Mouse (Mus musculus): ENCODE data around the gene Tmem108. TPM values are rescaled to one million over a fixed set of nuclear protein-coding genes. Genes with fewer than 3 reads are reported as not detected.

Gene Tmem108
- polyA plus RNA-seq, 1 experiment from 2014 or later = 41.5 TPM

GRCm38 (mm10) chr9:103599908-103600307 lies 161.7 kb downstream of the Tmem108 start:
- H3K27me3 ChIP-seq = no peaks in the 10 kb centered on the region
- H3K4me1 ChIP-seq = peaks cover 11% of the 10 kb centered on the region
- ATAC-seq = no peak
- 90% methylated on average over 3 of the region's 3 CpGs for WGBS
- H3K4me2 ChIP-seq = no peak overlapping the region
- no peak overlapping the region for H3K27ac ChIP-seq
- H3K4me3 ChIP-seq = no peak overlapping the region
- H3K9ac ChIP-seq = no peak overlapping the region
- H3K36me3 ChIP-seq (ENCODE audit: poor library complexity, severe bottlenecking) = no peaks in the 10 kb centered on the region
- no peaks in the 10 kb centered on the region for H3K9me3 ChIP-seq (replicated peaks)

DNA sequence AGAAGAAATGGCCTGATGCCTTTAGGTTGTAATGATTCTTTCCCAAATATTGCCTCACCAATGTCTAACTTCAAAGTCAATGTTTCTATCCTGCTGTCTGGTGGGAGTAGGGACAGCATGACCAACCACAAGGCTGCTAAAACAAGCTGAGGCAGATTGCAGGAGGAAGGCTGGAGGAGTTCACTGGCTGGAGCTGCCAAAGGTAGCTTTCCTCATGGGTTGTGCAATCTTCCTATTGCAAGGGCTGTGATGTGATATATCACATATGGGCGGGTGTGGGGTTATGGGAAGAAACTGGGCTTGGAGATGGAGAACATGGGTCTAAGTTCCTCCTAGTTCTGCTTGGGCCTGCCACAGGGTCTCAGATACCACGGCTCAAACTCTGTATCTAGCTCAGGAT lies 163.8 kb downstream of the Tmem108 start:
- H3K36me3 ChIP-seq (ENCODE audit: poor library complexity, severe bottlenecking) = no peaks in the 10 kb centered on the region
- H3K4me2 ChIP-seq = no peak overlapping the region
- H3K27me3 ChIP-seq = no peaks in the 10 kb centered on the region
- no peak overlapping the region for H3K27ac ChIP-seq
- H3K4me1 ChIP-seq = peaks cover 24% of the 10 kb centered on the region
- H3K9ac ChIP-seq = no peak overlapping the region
- 86% methylated on average over 2 of the region's 2 CpGs for WGBS
- no peak for ATAC-seq
- H3K9me3 ChIP-seq (replicated peaks) = no peaks in the 10 kb centered on the region
- no peak overlapping the region for H3K4me3 ChIP-seq

DNA sequence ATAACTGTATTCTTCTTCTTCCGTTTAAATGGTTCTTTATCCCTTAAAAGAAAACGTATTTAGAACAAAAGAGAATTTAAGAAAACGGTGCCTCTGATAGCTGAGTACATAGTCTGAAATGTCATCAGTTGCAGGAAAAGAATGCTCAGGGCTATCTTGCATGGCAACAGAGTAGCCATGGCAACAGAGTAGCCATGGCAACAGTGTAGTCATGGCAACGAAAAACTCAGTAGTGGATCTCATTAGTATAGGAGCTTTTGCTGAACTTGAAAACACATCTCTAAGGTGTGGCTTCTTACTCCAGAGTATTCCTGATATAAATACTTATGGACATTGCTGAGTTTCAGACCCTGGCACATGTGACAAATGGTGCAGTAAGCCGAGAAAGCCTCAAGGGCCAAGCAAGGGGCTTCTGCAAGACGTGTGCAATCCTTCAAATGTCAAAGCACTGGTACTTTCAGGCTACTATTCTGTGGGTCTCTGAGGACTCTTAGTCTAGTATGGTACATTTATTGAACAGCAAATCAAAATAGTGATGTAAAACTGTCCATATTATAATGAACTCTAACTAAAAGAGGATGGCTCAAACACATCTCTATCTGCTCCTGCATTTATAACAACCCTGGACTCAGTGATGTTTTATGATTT lies 166.3 kb downstream of the Tmem108 start:
- H3K27ac ChIP-seq = no peak overlapping the region

GRCm38 (mm10) chr9:103594423-103595189 lies 167.0 kb downstream of the Tmem108 start:
- 85% methylated on average over 7 of the region's 7 CpGs for WGBS
- Histone ChIP-seq H3K4me2 (no peak overlapping the region), H3K4me3 (no peak overlapping the region), H3K27ac (peak overlapping the region; percentile 49), H3K9me3 (replicated peaks) (no peaks in the 10 kb centered on the region), H3K27me3 (no peaks in the 10 kb centered on the region), H3K4me1 (peaks cover 25% of the 10 kb centered on the region), H3K9ac (no peak overlapping the region), H3K36me3 (ENCODE audit: poor library complexity, severe bottlenecking) (no peaks in the 10 kb centered on the region)
- ATAC-seq = 0 out of 2 replicates have a peak, but pooled peaks have one; percentile 28

More for the DNA sequence above, 166.3 kb downstream of the Tmem108 start:
- Histone ChIP-seq H3K4me3 (no peak overlapping the region), H3K27me3 (no peaks in the 10 kb centered on the region), H3K36me3 (ENCODE audit: poor library complexity, severe bottlenecking) (no peaks in the 10 kb centered on the region), H3K9ac (no peak overlapping the region), H3K9me3 (replicated peaks) (no peaks in the 10 kb centered on the region), H3K4me1 (peaks cover 25% of the 10 kb centered on the region), H3K4me2 (no peak overlapping the region)
- 23% methylated on average over 6 of the region's 6 CpGs for WGBS
- ATAC-seq = peak; percentile 96

GRCm38 (mm10) chr9:103593079-103593478 lies 168.6 kb downstream of the Tmem108 start:
- Histone ChIP-seq H3K4me3 (no peak overlapping the region), H3K27ac (no peak overlapping the region), H3K36me3 (ENCODE audit: poor library complexity, severe bottlenecking) (no peaks in the 10 kb centered on the region), H3K9ac (no peak overlapping the region), H3K9me3 (replicated peaks) (no peaks in the 10 kb centered on the region), H3K4me1 (peaks cover 25% of the 10 kb centered on the region), H3K4me2 (no peak overlapping the region), H3K27me3 (no peaks in the 10 kb centered on the region)
- 68% methylated on average over 4 of the region's 4 CpGs for WGBS
- ATAC-seq = no peak

- Histone ChIP-seq H3K27ac (no peak overlapping the region), H3K9ac (no peak overlapping the region), H3K27me3 (no peaks in the 10 kb centered on the region), H3K4me2 (no peak overlapping the region), H3K36me3 (ENCODE audit: poor library complexity, severe bottlenecking) (no peaks in the 10 kb centered on the region), H3K9me3 (replicated peaks) (no peaks in the 10 kb centered on the region), H3K4me1 (peaks cover 25% of the 10 kb centered on the region), H3K4me3 (no peak overlapping the region)
- 92% methylated on average over 4 of the region's 4 CpGs for WGBS
- ATAC-seq = no peak
Observed at GRCm38 (mm10) chr9:103591962-103592361, 169.7 kb downstream of the Tmem108 start.

DNA sequence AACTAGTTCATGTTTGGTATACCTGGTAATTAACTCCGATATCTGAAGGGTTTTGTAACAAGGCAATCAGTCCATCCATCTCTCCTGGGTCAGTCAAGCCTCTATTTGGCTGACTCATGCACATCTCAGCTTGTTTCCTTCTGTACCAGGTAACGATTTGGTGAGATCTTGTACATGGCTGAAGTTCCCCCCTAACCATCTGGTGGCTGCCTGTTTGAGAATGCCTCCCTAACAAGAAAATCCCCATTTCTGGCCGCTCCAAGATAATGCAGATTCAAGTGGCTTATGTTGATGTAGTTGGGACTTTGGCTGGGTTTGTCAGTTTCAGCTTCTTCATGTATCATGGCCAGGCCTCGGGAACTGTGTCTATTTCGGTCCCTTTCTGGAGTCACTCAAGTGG lies 170.8 kb downstream of the Tmem108 start:
- no peak for ATAC-seq
- 91% methylated on average over 5 of the region's 5 CpGs for WGBS

DNA sequence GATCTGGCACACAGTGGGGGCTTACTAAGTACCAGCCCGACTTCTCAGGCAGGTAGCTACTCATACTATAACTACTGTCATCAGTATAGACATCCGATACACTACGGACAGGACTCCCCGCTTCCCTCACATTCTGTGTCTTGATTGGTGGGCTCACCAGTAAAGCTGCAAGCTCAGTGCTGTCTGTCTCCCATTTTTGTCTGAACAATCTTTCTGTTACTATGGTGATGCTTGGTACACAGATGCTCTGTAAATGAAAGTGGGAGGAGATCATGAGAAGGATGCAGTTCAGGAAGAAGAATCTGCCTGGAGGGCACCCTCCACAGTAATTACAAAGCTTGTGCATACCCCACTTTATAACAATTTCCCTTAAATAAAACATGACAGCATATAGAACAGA lies 176.8 kb downstream of the Tmem108 start:
- ATAC-seq = peak; percentile 92
- H3K27ac ChIP-seq = no peak overlapping the region
- no peak overlapping the region for H3K9ac ChIP-seq

More for the DNA sequence above, 170.8 kb downstream of the Tmem108 start:
- no peaks in the 10 kb centered on the region for H3K9me3 ChIP-seq (replicated peaks)
- no peaks in the 10 kb centered on the region for H3K27me3 ChIP-seq
- H3K4me1 ChIP-seq = peaks cover 22% of the 10 kb centered on the region
- H3K36me3 ChIP-seq (ENCODE audit: poor library complexity, severe bottlenecking) = no peaks in the 10 kb centered on the region
- no peak overlapping the region for H3K9ac ChIP-seq
- H3K27ac ChIP-seq = no peak overlapping the region
- H3K4me3 ChIP-seq = no peak overlapping the region
- H3K4me2 ChIP-seq = no peak overlapping the region

GRCm38 (mm10) chr9:103582249-103582961 lies 179.2 kb downstream of the Tmem108 start:
- no peak overlapping the region for H3K9ac ChIP-seq
- H3K27ac ChIP-seq = no peak overlapping the region
- H3K4me3 ChIP-seq = no peak overlapping the region
- H3K9me3 ChIP-seq (replicated peaks) = no peaks in the 10 kb centered on the region
- no peak overlapping the region for H3K4me2 ChIP-seq
- WGBS = 95% methylated on average over 10 of the region's 10 CpGs
- peaks cover 20% of the 10 kb centered on the region for H3K4me1 ChIP-seq
- H3K36me3 ChIP-seq (ENCODE audit: poor library complexity, severe bottlenecking) = no peaks in the 10 kb centered on the region
- ATAC-seq = no peak
- no peaks in the 10 kb centered on the region for H3K27me3 ChIP-seq

More for the DNA sequence above, 176.8 kb downstream of the Tmem108 start:
- peaks cover 20% of the 10 kb centered on the region for H3K4me1 ChIP-seq
- WGBS = 58% methylated on average over 4 of the region's 4 CpGs
- H3K36me3 ChIP-seq (ENCODE audit: poor library complexity, severe bottlenecking) = no peaks in the 10 kb centered on the region
- H3K4me2 ChIP-seq = no peak overlapping the region
- no peaks in the 10 kb centered on the region for H3K9me3 ChIP-seq (replicated peaks)
- H3K27me3 ChIP-seq = no peaks in the 10 kb centered on the region
- no peak overlapping the region for H3K4me3 ChIP-seq

DNA sequence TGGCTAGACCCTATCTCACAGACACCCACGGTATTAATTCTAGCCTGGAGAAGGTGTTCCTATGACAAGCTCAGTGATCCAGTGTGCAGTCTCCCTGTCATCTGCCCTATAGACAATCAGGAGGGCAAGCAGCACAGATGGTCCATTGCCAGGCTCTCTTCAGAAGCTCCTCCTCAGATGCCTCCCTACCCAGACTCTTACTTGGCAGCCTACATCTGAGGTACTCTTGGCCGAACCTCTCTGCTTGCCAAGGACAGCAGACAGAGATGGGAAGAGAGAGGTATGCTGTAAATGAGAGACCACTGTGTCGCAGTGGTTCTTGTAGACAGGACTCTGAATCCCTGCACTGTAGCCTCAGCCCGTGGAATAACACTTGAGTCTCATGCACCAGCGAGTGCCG lies 181.0 kb downstream of the Tmem108 start:
- H3K4me2 ChIP-seq = no peak overlapping the region
- H3K4me3 ChIP-seq = no peak overlapping the region
- no peaks in the 10 kb centered on the region for H3K36me3 ChIP-seq (ENCODE audit: poor library complexity, severe bottlenecking)
- H3K27ac ChIP-seq = no peak overlapping the region
- H3K9me3 ChIP-seq (replicated peaks) = no peaks in the 10 kb centered on the region
- no peak overlapping the region for H3K9ac ChIP-seq
- 94% methylated on average over 6 of the region's 6 CpGs for WGBS
- ATAC-seq = no peak
- no peaks in the 10 kb centered on the region for H3K27me3 ChIP-seq
- peaks cover 20% of the 10 kb centered on the region for H3K4me1 ChIP-seq

GRCm38 (mm10) chr9:103580186-103580585 lies 181.5 kb downstream of the Tmem108 start:
- no peak overlapping the region for H3K27ac ChIP-seq
- H3K27me3 ChIP-seq = no peaks in the 10 kb centered on the region
- H3K4me1 ChIP-seq = peaks cover 19% of the 10 kb centered on the region
- no peaks in the 10 kb centered on the region for H3K9me3 ChIP-seq (replicated peaks)
- no peak for ATAC-seq
- no peak overlapping the region for H3K9ac ChIP-seq
- H3K4me3 ChIP-seq = no peak overlapping the region
- 93% methylated on average over 4 of the region's 4 CpGs for WGBS
- no peak overlapping the region for H3K4me2 ChIP-seq
- H3K36me3 ChIP-seq (ENCODE audit: poor library complexity, severe bottlenecking) = no peaks in the 10 kb centered on the region

DNA sequence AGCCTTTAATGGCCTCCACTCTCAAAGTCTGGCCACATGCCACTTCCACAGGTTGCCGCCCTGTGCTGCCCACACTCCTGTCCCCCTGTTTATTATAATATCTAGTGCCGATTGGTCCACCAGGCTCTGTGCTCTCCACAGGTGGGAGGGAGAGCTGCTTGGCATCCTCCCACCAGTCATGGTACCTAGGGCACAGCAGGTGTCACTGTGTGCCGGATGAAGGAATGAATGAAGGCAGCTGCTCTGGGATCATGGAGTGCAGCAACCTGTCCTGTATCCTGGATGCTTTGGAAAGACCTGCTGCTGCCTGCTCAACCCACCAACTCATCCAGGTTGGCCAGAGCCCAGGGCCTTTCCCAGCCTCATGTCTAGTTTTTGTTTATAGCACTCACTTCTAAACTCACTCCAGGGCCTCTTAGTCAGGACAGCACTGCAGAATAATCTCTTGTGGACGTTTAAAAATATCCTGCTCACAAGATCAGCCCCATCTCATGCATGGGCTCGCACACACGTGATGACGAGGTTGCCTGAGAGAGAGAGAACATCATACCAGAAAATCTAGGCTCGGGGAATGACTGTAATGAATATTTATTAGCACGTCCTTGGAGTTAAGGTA lies 182.1 kb downstream of the Tmem108 start:
- H3K4me3 ChIP-seq = no peak overlapping the region
- 0 out of 2 replicates have a peak, but pooled peaks have one; percentile 21 for ATAC-seq
- H3K4me2 ChIP-seq = no peak overlapping the region
- no peaks in the 10 kb centered on the region for H3K36me3 ChIP-seq (ENCODE audit: poor library complexity, severe bottlenecking)
- H3K27ac ChIP-seq = 0 out of 2 replicates have a peak overlapping the region, but pooled peaks have one; percentile 12
- H3K9ac ChIP-seq = no peak overlapping the region
- H3K27me3 ChIP-seq = no peaks in the 10 kb centered on the region
- H3K4me1 ChIP-seq = peaks cover 19% of the 10 kb centered on the region
- WGBS = 82% methylated on average over 9 of the region's 9 CpGs
- H3K9me3 ChIP-seq (replicated peaks) = no peaks in the 10 kb centered on the region

All from forebrain, embryonic 13.5 days (tissue).